Mouse (Mus musculus): ENCODE results near the gene Ankrd31. TPM values are rescaled to one million over a fixed set of nuclear protein-coding genes. Genes with fewer than 3 reads are reported as not detected.

Ankrd31 gene
- polyA plus RNA-seq (2014; fragmentation: Nextera tagmentation; extraction: Ambion mirVana): 0.03 TPM in 2 replicates

DNA sequence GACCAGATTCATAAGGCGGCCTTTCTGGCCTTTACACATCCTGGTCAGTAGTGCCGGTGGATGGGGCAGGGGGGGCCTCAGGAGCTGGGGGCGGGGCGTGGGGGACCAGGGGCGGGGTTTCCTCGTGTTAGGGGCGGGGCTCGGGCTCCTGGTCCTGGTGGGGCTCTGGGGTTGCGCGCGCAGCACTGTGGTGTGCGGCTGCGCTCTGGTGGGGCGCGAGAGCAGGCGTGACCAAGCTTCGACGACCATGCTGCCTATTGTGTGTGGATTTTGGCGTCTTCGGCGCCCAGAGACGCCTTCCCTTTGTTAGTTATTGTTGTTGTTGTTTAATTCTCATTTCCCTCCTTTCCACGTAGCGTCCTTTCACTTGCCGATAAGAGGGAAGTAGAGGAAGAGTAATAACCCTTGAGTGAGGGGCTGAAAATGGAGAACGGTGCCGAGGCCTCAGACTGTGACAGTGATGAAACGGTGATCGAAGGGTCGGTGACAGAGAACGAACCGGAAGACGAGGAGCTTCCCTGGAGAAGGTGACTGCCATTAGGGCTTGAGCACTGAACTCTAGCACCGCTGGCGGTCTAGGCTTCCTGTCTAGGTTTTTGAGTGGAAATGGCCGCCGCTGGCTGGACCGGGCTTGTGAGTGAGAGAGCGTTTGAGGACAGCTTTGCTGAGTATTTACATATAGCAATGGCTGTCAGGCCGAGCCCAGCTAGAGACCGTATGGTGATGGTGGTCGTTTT, at the start of gene Ankrd31:
TSS of gene Ankrd31 (plus strand) at position 164 of the 737 bp plus-strand sequence.
- Histone ChIP-seq H3K27ac (ENCODE audit: low read depth) (no peak within 1 kb of the TSS), H3K36me3 (ENCODE audit: control insufficient read depth, insufficient read depth, low read length) (no peaks in the 10 kb centered on the region), H3K4me3 (ENCODE audit: low read depth, low read length) (no peak within 1 kb of the TSS), H3K9me3 (ENCODE audit: control insufficient read depth, low read length) (no peaks in the 10 kb centered on the region), H3K9ac (ENCODE audit: low read length) (no peak within 1 kb of the TSS), H3K4me2 (ENCODE audit: low read length) (no peak within 1 kb of the TSS), H3K4me1 (replicated peaks; ENCODE audit: control insufficient read depth, insufficient read depth, low read length) (peaks cover 4% of the 10 kb centered on the region; the same call in 1 of the 2 replicates), H3K27me3 (replicated peaks; ENCODE audit: control insufficient read depth, insufficient read depth, low read length) (no peaks in the 10 kb centered on the region)
- DNase-seq (ENCODE audit: low spot score) (no peak), ATAC-seq (replicated peaks; ENCODE audit: low FRiP score, low TSS enrichment, low read depth) (no peak)
- WGBS: 96% methylated on average over 40 of the region's 42 CpGs

DNA sequence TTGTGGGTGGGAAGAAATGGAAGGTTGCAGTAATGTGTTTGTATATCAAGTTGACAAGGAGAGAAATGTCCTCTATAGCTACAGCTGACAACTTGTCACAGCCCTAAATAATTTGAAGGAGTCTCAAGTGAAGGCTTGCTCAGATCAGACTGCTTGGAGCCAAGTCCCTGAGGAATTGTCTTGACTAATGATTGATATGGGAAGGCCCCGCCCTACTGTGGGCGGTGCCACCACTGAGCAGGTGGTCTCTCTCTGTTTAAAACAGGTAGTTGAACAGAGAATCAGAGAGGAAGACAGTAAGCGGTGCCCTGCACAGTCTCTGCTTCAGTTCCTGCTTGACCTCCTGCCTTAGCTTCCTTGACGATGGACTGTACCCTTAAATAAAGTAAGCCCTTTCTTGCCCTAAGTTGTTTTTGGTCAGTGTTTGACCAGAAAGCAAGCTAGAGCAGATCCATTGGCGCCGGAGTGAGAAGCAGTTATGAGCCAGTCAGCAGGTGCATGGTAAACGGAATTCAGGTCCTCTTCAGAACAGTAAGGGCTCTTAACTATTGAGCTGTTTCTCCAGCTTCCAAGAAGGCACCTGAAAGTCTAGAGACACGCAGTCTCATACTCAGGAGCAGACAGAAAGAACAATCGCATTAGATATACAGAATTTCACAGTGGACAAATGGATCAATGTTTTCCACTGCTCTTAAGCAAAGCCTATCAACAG, 45.3 kb upstream of the Ankrd31 start:
- Histone ChIP-seq H3K36me3 (ENCODE audit: control insufficient read depth, insufficient read depth, low read length) (no peaks in the 10 kb centered on the region), H3K4me2 (ENCODE audit: low read length) (no peak overlapping the region), H3K4me3 (ENCODE audit: low read depth, low read length) (no peak overlapping the region), H3K9ac (ENCODE audit: low read length) (no peak overlapping the region), H3K27ac (ENCODE audit: low read depth) (no peak overlapping the region), H3K4me1 (replicated peaks; ENCODE audit: control insufficient read depth, insufficient read depth, low read length) (no peaks in the 10 kb centered on the region), H3K9me3 (ENCODE audit: control insufficient read depth, low read length) (no peaks in the 10 kb centered on the region), H3K27me3 (replicated peaks; ENCODE audit: control insufficient read depth, insufficient read depth, low read length) (no peaks in the 10 kb centered on the region)
- DNase-seq (ENCODE audit: low spot score): no peak
- ATAC-seq (replicated peaks; ENCODE audit: low FRiP score, low TSS enrichment, low read depth): no peak
- WGBS: 72% methylated on average over 9 of the region's 9 CpGs

DNA sequence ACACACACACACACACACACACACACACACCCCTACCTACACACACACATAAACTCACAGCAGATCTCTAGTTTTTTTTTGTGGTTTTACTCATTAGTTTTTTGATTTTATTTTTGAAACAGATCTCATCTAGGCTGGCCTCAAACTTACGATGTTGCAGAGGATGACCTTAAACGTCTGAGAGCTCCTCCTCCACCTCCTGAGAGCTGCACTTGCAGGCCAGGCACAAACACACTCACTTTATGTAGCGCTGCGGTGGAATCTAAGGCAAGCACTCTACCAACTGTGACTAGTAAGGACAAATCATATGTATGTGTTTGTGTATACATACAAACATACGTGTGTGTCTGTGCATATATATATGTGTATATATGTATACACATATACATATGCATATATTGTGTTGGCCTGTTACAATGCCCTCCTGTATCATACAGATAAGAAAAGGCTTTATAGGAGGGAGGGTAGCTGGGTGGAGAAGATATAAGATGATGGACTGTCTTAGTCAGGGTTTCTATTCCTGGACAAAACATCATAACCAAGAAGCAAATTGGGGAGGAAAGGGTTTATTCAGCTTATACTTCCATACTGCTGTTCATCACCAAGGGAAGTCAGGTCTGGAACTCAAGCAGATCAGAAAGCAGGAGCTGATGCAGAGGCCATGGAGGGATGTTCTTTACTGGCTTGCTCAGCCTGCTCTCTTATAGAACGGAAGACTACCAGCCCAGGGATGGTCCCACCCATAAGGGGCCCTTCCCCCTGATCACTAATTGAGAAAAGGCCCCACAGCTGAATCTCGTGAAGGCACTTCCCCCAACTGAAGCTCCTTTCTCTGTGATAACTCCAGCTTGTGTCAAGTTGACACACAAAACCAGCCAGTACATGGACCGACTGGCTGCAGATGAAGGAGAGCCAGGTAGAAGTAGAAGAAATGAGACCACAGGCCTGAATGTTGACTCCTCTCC, 38.5 kb upstream of the Ankrd31 start:
- Histone ChIP-seq H3K4me1 (replicated peaks; ENCODE audit: control insufficient read depth, insufficient read depth, low read length) (no peaks in the 10 kb centered on the region), H3K36me3 (ENCODE audit: control insufficient read depth, insufficient read depth, low read length) (no peaks in the 10 kb centered on the region), H3K27me3 (replicated peaks; ENCODE audit: control insufficient read depth, insufficient read depth, low read length) (no peaks in the 10 kb centered on the region), H3K9ac (ENCODE audit: low read length) (no peak overlapping the region), H3K27ac (ENCODE audit: low read depth) (no peak overlapping the region), H3K4me3 (ENCODE audit: low read depth, low read length) (no peak overlapping the region), H3K4me2 (ENCODE audit: low read length) (no peak overlapping the region), H3K9me3 (ENCODE audit: control insufficient read depth, low read length) (no peaks in the 10 kb centered on the region)
- 73% methylated on average over 8 of the region's 8 CpGs for WGBS
- DNase-seq (ENCODE audit: low spot score) (no peak), ATAC-seq (replicated peaks; ENCODE audit: low FRiP score, low TSS enrichment, low read depth) (no peak)

DNA sequence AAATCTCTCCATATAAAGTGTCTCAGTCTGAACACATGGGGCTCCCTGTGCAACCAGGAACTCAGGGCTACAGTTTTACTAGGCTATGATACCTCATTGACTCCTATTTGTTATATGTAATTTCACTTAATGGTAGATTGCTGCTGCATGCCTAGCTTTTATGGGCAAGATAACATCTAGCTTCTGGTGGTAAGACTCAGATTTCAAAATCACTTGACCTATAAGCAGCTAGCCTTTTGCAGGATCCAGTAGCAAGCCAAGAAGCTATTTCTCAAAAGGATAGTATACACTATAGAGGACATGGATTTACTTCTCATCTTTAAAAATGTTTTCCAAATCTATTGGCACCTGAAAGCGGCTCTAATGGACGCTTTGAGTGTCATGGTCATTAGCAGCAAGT, 31.8 kb upstream of the Ankrd31 start:
- H3K4me3 ChIP-seq (ENCODE audit: low read depth, low read length): no peak overlapping the region
- no peak overlapping the region for H3K9ac ChIP-seq (ENCODE audit: low read length)
- no peaks in the 10 kb centered on the region for H3K9me3 ChIP-seq (ENCODE audit: control insufficient read depth, low read length)
- no peak overlapping the region for H3K27ac ChIP-seq (ENCODE audit: low read depth)
- H3K36me3 ChIP-seq (ENCODE audit: control insufficient read depth, insufficient read depth, low read length): no peaks in the 10 kb centered on the region
- no peak overlapping the region for H3K4me2 ChIP-seq (ENCODE audit: low read length)
- ATAC-seq (replicated peaks; ENCODE audit: low FRiP score, low TSS enrichment, low read depth): no peak
- no peaks in the 10 kb centered on the region for H3K4me1 ChIP-seq (replicated peaks; ENCODE audit: control insufficient read depth, insufficient read depth, low read length)
- no peak for DNase-seq (ENCODE audit: low spot score)
- H3K27me3 ChIP-seq (replicated peaks; ENCODE audit: control insufficient read depth, insufficient read depth, low read length): no peaks in the 10 kb centered on the region
- WGBS: 88% methylated on average over 2 of the region's 2 CpGs

DNA sequence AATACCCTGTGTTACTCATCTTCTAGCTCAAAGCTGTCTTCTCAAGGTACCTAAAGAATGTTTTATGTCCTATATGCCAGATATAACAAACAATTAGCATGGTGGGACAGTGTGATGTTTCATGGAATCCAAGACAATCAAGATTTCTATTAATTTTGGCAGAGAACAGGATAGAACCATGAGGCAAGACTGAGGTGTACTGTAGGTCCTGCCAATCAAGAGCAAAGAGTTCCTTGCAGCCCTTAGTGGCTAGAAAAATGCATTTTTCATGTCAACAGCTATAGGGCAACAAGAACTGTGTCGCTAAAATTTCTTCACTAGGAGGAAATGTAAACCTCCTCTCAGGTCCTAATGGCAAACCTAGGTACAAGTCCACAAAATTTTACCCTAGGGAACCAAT, 30.3 kb upstream of the Ankrd31 start:
- H3K36me3 ChIP-seq (ENCODE audit: control insufficient read depth, insufficient read depth, low read length): no peaks in the 10 kb centered on the region
- WGBS: 56% methylated on average over 1 of the region's 1 CpGs
- H3K4me2 ChIP-seq (ENCODE audit: low read length): no peak overlapping the region
- no peak overlapping the region for H3K9ac ChIP-seq (ENCODE audit: low read length)
- H3K27ac ChIP-seq (ENCODE audit: low read depth): no peak overlapping the region
- no peak overlapping the region for H3K4me3 ChIP-seq (ENCODE audit: low read depth, low read length)
- H3K9me3 ChIP-seq (ENCODE audit: control insufficient read depth, low read length): no peaks in the 10 kb centered on the region
- H3K27me3 ChIP-seq (replicated peaks; ENCODE audit: control insufficient read depth, insufficient read depth, low read length): no peaks in the 10 kb centered on the region
- DNase-seq (ENCODE audit: low spot score): no peak
- ATAC-seq (replicated peaks; ENCODE audit: low FRiP score, low TSS enrichment, low read depth): no peak
- H3K4me1 ChIP-seq (replicated peaks; ENCODE audit: control insufficient read depth, insufficient read depth, low read length): no peaks in the 10 kb centered on the region

DNA sequence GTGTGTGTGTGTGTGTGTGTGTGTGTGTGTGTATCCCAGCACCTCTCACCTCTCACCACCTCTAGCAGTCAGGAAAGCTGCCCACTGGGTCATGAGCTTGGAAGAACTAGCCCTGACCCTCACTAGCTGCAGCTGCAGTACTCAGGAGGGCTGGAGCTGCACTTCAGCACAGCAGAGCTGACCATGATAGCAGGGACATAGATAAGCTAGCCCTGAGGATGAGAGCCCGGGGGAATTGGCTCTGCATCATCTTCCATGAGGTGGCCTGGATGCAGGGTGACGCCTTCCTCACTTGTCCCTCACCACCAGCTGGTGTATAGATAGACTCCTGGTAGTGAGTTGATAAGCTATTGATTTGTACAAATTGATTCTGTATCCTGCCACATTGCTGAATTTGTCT, 28.1 kb upstream of the Ankrd31 start:
- no peak for DNase-seq (ENCODE audit: low spot score)
- no peak overlapping the region for H3K4me3 ChIP-seq (ENCODE audit: low read depth, low read length)
- no peak overlapping the region for H3K27ac ChIP-seq (ENCODE audit: low read depth)
- WGBS: 77% methylated on average over 2 of the region's 2 CpGs
- H3K9me3 ChIP-seq (ENCODE audit: control insufficient read depth, low read length): no peaks in the 10 kb centered on the region
- H3K9ac ChIP-seq (ENCODE audit: low read length): no peak overlapping the region
- H3K36me3 ChIP-seq (ENCODE audit: control insufficient read depth, insufficient read depth, low read length): no peaks in the 10 kb centered on the region
- no peak for ATAC-seq (replicated peaks; ENCODE audit: low FRiP score, low TSS enrichment, low read depth)
- no peaks in the 10 kb centered on the region for H3K27me3 ChIP-seq (replicated peaks; ENCODE audit: control insufficient read depth, insufficient read depth, low read length)
- H3K4me1 ChIP-seq (replicated peaks; ENCODE audit: control insufficient read depth, insufficient read depth, low read length): no peaks in the 10 kb centered on the region
- no peak overlapping the region for H3K4me2 ChIP-seq (ENCODE audit: low read length)

DNA sequence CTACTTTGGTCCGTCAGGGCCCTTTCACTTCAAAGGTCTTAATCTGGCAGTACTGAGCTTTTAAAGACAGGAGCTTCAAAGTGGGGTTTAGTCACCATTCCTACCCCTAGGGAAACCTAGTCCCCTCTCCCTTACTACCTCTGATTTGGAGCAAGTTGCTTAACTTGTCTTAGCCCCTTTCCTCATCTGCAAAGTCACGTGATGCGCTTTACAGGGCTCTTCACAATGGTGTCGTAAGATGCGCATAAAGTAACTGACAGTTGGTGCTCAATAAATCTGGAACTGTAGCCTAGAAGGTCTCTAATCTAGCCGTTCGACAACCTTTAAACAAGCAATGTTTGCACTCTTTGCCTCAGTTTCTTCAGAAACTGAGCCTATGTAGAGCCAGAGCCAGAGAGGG, 19.8 kb upstream of the Ankrd31 start:
- Histone ChIP-seq H3K4me3 (ENCODE audit: low read depth, low read length) (no peak overlapping the region), H3K9ac (ENCODE audit: low read length) (no peak overlapping the region), H3K27ac (ENCODE audit: low read depth) (no peak overlapping the region), H3K4me2 (ENCODE audit: low read length) (no peak overlapping the region), H3K36me3 (ENCODE audit: control insufficient read depth, insufficient read depth, low read length) (no peaks in the 10 kb centered on the region), H3K9me3 (ENCODE audit: control insufficient read depth, low read length) (no peaks in the 10 kb centered on the region), H3K27me3 (replicated peaks; ENCODE audit: control insufficient read depth, insufficient read depth, low read length) (no peaks in the 10 kb centered on the region), H3K4me1 (replicated peaks; ENCODE audit: control insufficient read depth, insufficient read depth, low read length) (no peaks in the 10 kb centered on the region)
- DNase-seq (ENCODE audit: low spot score) (no peak), ATAC-seq (replicated peaks; ENCODE audit: low FRiP score, low TSS enrichment, low read depth) (no peak)
- WGBS: 68% methylated on average over 7 of the region's 7 CpGs

DNA sequence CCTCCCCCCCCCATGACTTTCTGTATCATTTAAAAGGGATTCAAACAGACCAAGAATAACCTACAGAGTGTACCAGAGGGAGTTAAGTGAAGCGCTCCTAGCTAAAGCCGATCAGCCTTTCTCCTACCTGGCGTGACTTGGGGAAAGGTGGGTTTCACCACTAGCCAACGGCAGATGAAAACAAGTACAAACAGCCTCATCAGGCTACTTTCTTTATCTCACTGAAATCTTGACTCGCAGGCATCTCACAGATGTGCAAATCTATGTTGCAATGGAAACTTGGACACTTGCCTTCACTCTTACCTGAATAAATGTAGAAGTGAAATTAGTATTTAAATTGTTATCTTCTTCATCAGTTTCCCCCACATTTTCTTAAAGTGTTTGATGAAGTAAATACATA, 18.9 kb upstream of the Ankrd31 start:
- Histone ChIP-seq H3K27me3 (replicated peaks; ENCODE audit: control insufficient read depth, insufficient read depth, low read length) (no peaks in the 10 kb centered on the region), H3K9ac (ENCODE audit: low read length) (no peak overlapping the region), H3K4me1 (replicated peaks; ENCODE audit: control insufficient read depth, insufficient read depth, low read length) (no peaks in the 10 kb centered on the region), H3K4me3 (ENCODE audit: low read depth, low read length) (no peak overlapping the region), H3K27ac (ENCODE audit: low read depth) (no peak overlapping the region), H3K9me3 (ENCODE audit: control insufficient read depth, low read length) (no peaks in the 10 kb centered on the region), H3K4me2 (ENCODE audit: low read length) (no peak overlapping the region), H3K36me3 (ENCODE audit: control insufficient read depth, insufficient read depth, low read length) (no peaks in the 10 kb centered on the region)
- WGBS: 88% methylated on average over 5 of the region's 5 CpGs
- ATAC-seq (replicated peaks; ENCODE audit: low FRiP score, low TSS enrichment, low read depth) (no peak), DNase-seq (ENCODE audit: low spot score) (no peak)

Measured in intestine, embryonic 14.5 days (tissue).